Mouse (Mus musculus) liver, adult 2 months (tissue): ENCODE data around the gene Dhx37.

ENCODE experiments used
- CTCF ChIP-seq: fragments of 200-500 bp; IDR thresholded peaks from 2 replicates; pipeline ENCODE4 v1.5.1; 2011; ENCODE audit warnings: low read depth, low read length, control low read depth
- POLR2A ChIP-seq: fragments of 200-500 bp; IDR thresholded peaks from 2 replicates; pipeline ENCODE4 v1.6.1; 2011; ENCODE audit warnings: low read length, control low read depth; ENCODE audit not compliant: insufficient read depth; ENCODE audit errors: extremely low read depth

DNA sequence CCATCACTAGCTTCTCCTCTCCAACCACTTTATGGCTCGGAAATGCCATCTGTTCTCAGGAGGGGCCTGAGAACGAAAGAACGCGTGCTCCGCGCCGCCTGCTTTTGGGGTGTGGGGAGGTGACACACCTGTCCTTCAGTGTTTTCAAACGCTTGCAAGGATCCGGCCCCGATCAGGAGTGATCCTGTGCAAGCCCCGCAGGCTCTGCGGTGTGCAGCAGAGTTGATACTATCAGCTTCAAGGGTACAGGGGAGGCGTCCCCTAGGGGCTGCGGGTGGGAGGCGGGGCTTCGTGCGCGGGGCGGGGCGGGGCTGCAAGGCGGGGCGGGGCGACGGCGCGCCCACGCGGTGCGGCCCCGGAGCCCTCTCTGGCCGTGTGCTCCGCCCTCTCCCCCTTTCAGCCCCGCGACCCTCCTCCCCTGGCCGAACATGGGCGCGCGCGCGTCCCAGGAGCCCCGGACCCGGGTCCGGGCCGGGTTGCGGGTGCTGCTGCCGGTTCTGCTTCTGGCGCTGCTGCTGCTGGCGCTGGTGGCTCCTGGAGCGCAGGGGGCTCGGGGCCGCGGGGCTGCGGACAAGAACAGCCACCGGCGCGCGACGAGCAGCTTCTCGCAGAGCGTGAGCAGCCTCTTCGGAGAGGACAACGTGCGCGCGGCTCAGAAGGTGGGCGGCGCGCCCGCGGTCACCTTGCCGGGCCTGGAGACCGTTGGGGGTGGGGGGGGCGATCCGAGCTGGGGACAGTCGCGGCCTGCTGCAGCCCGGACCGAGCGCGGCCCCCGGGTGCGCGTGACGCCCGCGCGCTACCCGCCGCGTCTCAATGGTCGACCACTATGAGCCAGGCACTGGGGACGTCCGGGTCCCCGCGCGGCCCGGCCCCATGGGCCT is 7.6 kb upstream of the Dhx37 start, which contains the start of gene Bri3bp:
- TF ChIP-seq POLR2A (peak; percentile 20; the same call in 1 of the 2 replicates), CTCF (no peak)
